Mouse (Mus musculus) gastrocnemius, postnatal 36 days (tissue): ENCODE measurements around the gene Tex14. TPM values are rescaled to one million over a fixed set of nuclear protein-coding genes. Genes with fewer than 3 reads are reported as not detected.
A peak's percentile ranks its signal among the peaks of the same experiment; 100 is the strongest.
"Not testable (repeated sequence)": the region's sequence is repeated elsewhere in the genome, so short reads cannot be mapped to it uniquely, and the experiment has no call there.

Experiments
- DNase-seq, 2 experiments: peaks; one replicate each; pipeline ENCODE4 v3.0.0; 2022
- intact Hi-C: fragments of 180-260 bp; cut with DNase I; formaldehyde crosslinking; loops from one replicate; pipeline ENCODE4 v1.15.1; 2025
- total RNA-seq, 2 experiments: library from RNA; stranded (reverse); gene quantifications; 2 replicates each; pipeline ENCODE4 v1.2.3; 2021

The Tex14 gene
- total RNA-seq, 2 experiments from 2014 or later, result not detected

GRCm38 (mm10) chr11:87423551-87424325, 18.9 kb downstream of the Tex14 start:
- no peak for DNase-seq
- intact Hi-C loops, result no loop called here

- intact Hi-C loops, result loop anchor here (2.0 kb wide), 1 partner anchor 45 kb away; no protein-coding TSS in a partner anchor
- DNase-seq, result no peak
These were observed 21.2 kb downstream of the Tex14 start for GRCm38 (mm10) chr11:87426121-87426449.

- intact Hi-C loops, result loop anchor here (2.0 kb wide), 1 partner anchor 44 kb away; no protein-coding TSS in a partner anchor
These were observed 21.8 kb downstream of the Tex14 start for GRCm38 (mm10) chr11:87426450-87427250.

GRCm38 (mm10) chr11:87427273-87428050, 22.6 kb downstream of the Tex14 start:
- no peak for DNase-seq

More at GRCm38 (mm10) chr11:87426450-87427250, 21.8 kb downstream of the Tex14 start:
- DNase-seq, result peak; percentile 73 to 79

GRCm38 (mm10) chr11:87428051-87428673, 23.3 kb downstream of the Tex14 start:
- no peak for DNase-seq
- intact Hi-C loops, result loop anchor here (2.0 kb wide), 1 partner anchor 15 kb away; no protein-coding TSS in a partner anchor

More at GRCm38 (mm10) chr11:87427273-87428050, 22.6 kb downstream of the Tex14 start:
- intact Hi-C loops, result loop anchor here (2.0 kb wide), 2 partner anchors 15 to 43 kb away; no protein-coding TSS in a partner anchor

- intact Hi-C loops, result loop anchor here (2.0 kb wide), 1 partner anchor 13 kb away; no protein-coding TSS in a partner anchor
These were observed 24.5 kb downstream of the Tex14 start for GRCm38 (mm10) chr11:87429363-87429762.

GRCm38 (mm10) chr11:87430374-87430773, 25.5 kb downstream of the Tex14 start:
- intact Hi-C loops, result no loop called here

More at GRCm38 (mm10) chr11:87429363-87429762, 24.5 kb downstream of the Tex14 start:
- DNase-seq, result no peak

GRCm38 (mm10) chr11:87431813-87432212, 26.9 kb downstream of the Tex14 start:
- intact Hi-C loops, DNase-seq: not testable (repeated sequence)

More at GRCm38 (mm10) chr11:87430374-87430773, 25.5 kb downstream of the Tex14 start:
- DNase-seq, result no peak

- no peak for DNase-seq
- intact Hi-C loops, result no loop called here
These were observed 27.6 kb downstream of the Tex14 start for GRCm38 (mm10) chr11:87432447-87432846.

GRCm38 (mm10) chr11:87432933-87433669, 28.2 kb downstream of the Tex14 start:
- no peak for DNase-seq
- intact Hi-C loops, result no loop called here

GRCm38 (mm10) chr11:87435107-87435506, 30.2 kb downstream of the Tex14 start:
- DNase-seq, intact Hi-C loops: not testable (repeated sequence)

- DNase-seq, result no peak
These were observed 31.7 kb downstream of the Tex14 start for GRCm38 (mm10) chr11:87436326-87437232.

GRCm38 (mm10) chr11:87439796-87440420, 35.0 kb downstream of the Tex14 start:
- intact Hi-C loops, result no loop called here
- DNase-seq, result no peak

More at GRCm38 (mm10) chr11:87436326-87437232, 31.7 kb downstream of the Tex14 start:
- intact Hi-C loops, result no loop called here

GRCm38 (mm10) chr11:87442643-87443372, 37.9 kb downstream of the Tex14 start:
- peak; percentile 54 to 79 for DNase-seq
- intact Hi-C loops, result loop anchor here (2.0 kb wide), 1 partner anchor 14 kb away; no protein-coding TSS in a partner anchor

- peak in 1 of 2 experiments; percentile 20 for DNase-seq
These were observed 38.6 kb downstream of the Tex14 start for GRCm38 (mm10) chr11:87443373-87443883.

GRCm38 (mm10) chr11:87444056-87444455, 39.2 kb downstream of the Tex14 start:
- intact Hi-C loops, DNase-seq: not testable (repeated sequence)

More at GRCm38 (mm10) chr11:87443373-87443883, 38.6 kb downstream of the Tex14 start:
- intact Hi-C loops, result loop anchor here (2.0 kb wide), 1 partner anchor 15 kb away; no protein-coding TSS in a partner anchor
